Mouse (Mus musculus) stomach, embryonic 16.5 days (tissue): ENCODE measurements around the gene B9d2. TPM values are rescaled to one million over a fixed set of nuclear protein-coding genes. Genes with fewer than 3 reads are reported as not detected.

Experiments used
- ATAC-seq: fragments of 200-750 bp; cut with Nextera tagmentation; 2 replicates; pipeline ENCODE4 v1.8.0; 2017; ENCODE audit warnings: moderate number of reproducible peaks, moderate TSS enrichment; ENCODE audit not compliant: insufficient read depth, low FRiP score
- H3K27ac ChIP-seq: fragments of 300-500 bp; sonication (generic); 2 replicates; pipeline ENCODE4 v1.5.1; 2014; ENCODE audit warnings: low read length
- H3K27me3 ChIP-seq: fragments of 300-500 bp; sonication (generic); 2 replicates; pipeline ENCODE4 v1.6.1; 2014; ENCODE audit warnings: low read length, control low read depth, mixed read lengths; ENCODE audit not compliant: control insufficient read depth, insufficient read depth
- H3K36me3 ChIP-seq: fragments of 300-500 bp; sonication (generic); 2 replicates; pipeline ENCODE4 v1.6.1; 2014; ENCODE audit warnings: low read length; ENCODE audit not compliant: control insufficient read depth, insufficient read depth
- H3K4me1 ChIP-seq: fragments of 300-500 bp; sonication (generic); 2 replicates; pipeline ENCODE4 v1.6.1; 2014; ENCODE audit warnings: low read length, control low read depth, mixed read lengths; ENCODE audit not compliant: control insufficient read depth, insufficient read depth
- H3K4me2 ChIP-seq: fragments of 300-500 bp; sonication (generic); 2 replicates; pipeline ENCODE4 v1.6.1; 2014; ENCODE audit warnings: low read depth, low read length, mixed read lengths
- H3K4me3 ChIP-seq: fragments of 300-500 bp; sonication (generic); replicated peaks from 2 replicates; pipeline ENCODE4 v1.5.1; 2014; ENCODE audit warnings: mild to moderate bottlenecking, low read length
- H3K9ac ChIP-seq: fragments of 300-500 bp; sonication (generic); 2 replicates; pipeline ENCODE4 v1.6.1; 2014; ENCODE audit warnings: low read length
- H3K9me3 ChIP-seq: fragments of 300-500 bp; sonication (generic); replicated peaks from 2 replicates; pipeline ENCODE4 v1.6.1; 2016; ENCODE audit warnings: low read length, control low read depth; ENCODE audit not compliant: control insufficient read depth
- WGBS: fragments of 180-500 bp; shearing (Covaris S2); extraction: QIAGEN DNeasy Blood & Tissue Kit; methylation state at CpG from one replicate; pipeline ENCODE4 v1.1.7; 2014; 5-methylcytosine and 5-hydroxymethylcytosine counted together
- polyA plus RNA-seq: library from polyadenylated mRNA; unstranded; fragments of >200 nt; fragmentation: Nextera tagmentation; extraction: Ambion mirVana; gene quantifications from 2 replicates; pipeline ENCODE4 v1.2.1, GENCODE M21; 2015

The B9d2 gene
- polyA plus RNA-seq, 1 experiment from 2014 or later: 24.4 TPM

- Histone ChIP-seq H3K27ac (peak overlapping the region; percentile 92), H3K9ac (peak overlapping the region; percentile 75), H3K4me2 (peak overlapping the region; percentile 71), H3K36me3 (no peaks in the 10 kb centered on the region), H3K27me3 (peaks cover 7% of the 10 kb centered on the region; the same call in 1 of the 2 replicates), H3K4me3 (peak overlapping the region; percentile 65), H3K9me3 (no peaks in the 10 kb centered on the region), H3K4me1 (peaks cover 19% of the 10 kb centered on the region)
- ATAC-seq: no peak
- 6% methylated on average over 6 of the region's 6 CpGs for WGBS
These were observed 609 bp upstream of the B9d2 start for GRCm38 (mm10) chr7:25679971-25680370.

- Histone ChIP-seq H3K9me3 (no peaks in the 10 kb centered on the region), H3K4me2 (peak overlapping the region; percentile 71), H3K36me3 (no peaks in the 10 kb centered on the region), H3K9ac (no peak overlapping the region), H3K27me3 (no peaks in the 10 kb centered on the region), H3K27ac (no peak overlapping the region), H3K4me3 (peak overlapping the region; percentile 65), H3K4me1 (peaks cover 12% of the 10 kb centered on the region)
- 57% methylated on average over 15 of the region's 15 CpGs for WGBS
- no peak for ATAC-seq
These were observed 1.0 kb downstream of the B9d2 start for GRCm38 (mm10) chr7:25681341-25682231.

GRCm38 (mm10) chr7:25683474-25684180 lies 3.0 kb downstream of the B9d2 start:
- no peak overlapping the region for H3K4me2 ChIP-seq
- H3K4me1 ChIP-seq: peaks cover 21% of the 10 kb centered on the region
- H3K4me3 ChIP-seq: no peak overlapping the region
- H3K27ac ChIP-seq: no peak overlapping the region
- no peaks in the 10 kb centered on the region for H3K9me3 ChIP-seq
- no peak for ATAC-seq
- WGBS: 49% methylated on average over 7 of the region's 7 CpGs
- no peaks in the 10 kb centered on the region; the same call in 1 of the 2 replicates for H3K27me3 ChIP-seq
- H3K36me3 ChIP-seq: no peaks in the 10 kb centered on the region
- no peak overlapping the region; the same call in 1 of the 2 replicates for H3K9ac ChIP-seq

- H3K4me1 ChIP-seq: peaks cover 28% of the 10 kb centered on the region
- H3K4me3 ChIP-seq: no peak overlapping the region
These were observed 4.1 kb downstream of the B9d2 start for GRCm38 (mm10) chr7:25684659-25685058.

GRCm38 (mm10) chr7:25685926-25686470 lies 5.4 kb downstream of the B9d2 start:
- Histone ChIP-seq H3K4me3 (peak overlapping the region; percentile 54), H3K9ac (peak overlapping the region; percentile 83), H3K27me3 (no peaks in the 10 kb centered on the region; the same call in 1 of the 2 replicates), H3K4me2 (peak overlapping the region; percentile 98; the same call in 1 of the 2 replicates), H3K4me1 (peaks cover 21% of the 10 kb centered on the region), H3K9me3 (no peaks in the 10 kb centered on the region), H3K36me3 (no peaks in the 10 kb centered on the region), H3K27ac (no peak overlapping the region)
- 75% methylated on average over 21 of the region's 21 CpGs for WGBS
- ATAC-seq: no peak

More at GRCm38 (mm10) chr7:25684659-25685058, 4.1 kb downstream of the B9d2 start:
- no peak overlapping the region for H3K9ac ChIP-seq
- H3K27ac ChIP-seq: no peak overlapping the region
- no peaks in the 10 kb centered on the region for H3K36me3 ChIP-seq
- H3K9me3 ChIP-seq: no peaks in the 10 kb centered on the region
- no peaks in the 10 kb centered on the region; the same call in 1 of the 2 replicates for H3K27me3 ChIP-seq
- WGBS: 86% methylated on average over 6 of the region's 6 CpGs
- ATAC-seq: no peak
- H3K4me2 ChIP-seq: no peak overlapping the region

- Histone ChIP-seq H3K4me3 (peak within 1 kb of the TSS; percentile 54), H3K36me3 (no peaks in the 10 kb centered on the region), H3K9me3 (no peaks in the 10 kb centered on the region), H3K9ac (peak within 1 kb of the TSS; percentile 83), H3K4me1 (peaks cover 16% of the 10 kb centered on the region), H3K27ac (peak within 1 kb of the TSS; percentile 83), H3K4me2 (peak within 1 kb of the TSS; percentile 98), H3K27me3 (no peaks in the 10 kb centered on the region; the same call in 1 of the 2 replicates)
- peak; percentile 52 for ATAC-seq
- WGBS: under 1% methylated on average over 53 of the region's 69 CpGs
These were observed 6.3 kb downstream of the B9d2 start, which contains the start of gene Tgfb1 for GRCm38 (mm10) chr7:25686680-25687531. Gene Tgfb1 (plus strand): TSS chr7:25687002.

GRCm38 (mm10) chr7:25687811-25688401 lies 7.3 kb downstream of the B9d2 start:
- Histone ChIP-seq H3K27ac (peak overlapping the region; percentile 83; the same call in 1 of the 2 replicates), H3K4me3 (peak overlapping the region; percentile 54), H3K36me3 (0 out of 2 replicates have a peak, but pooled peaks cover under 1% of the 10 kb centered on the region)

More at GRCm38 (mm10) chr7:25687811-25688401, 7.3 kb downstream of the B9d2 start:
- H3K4me2 ChIP-seq: peak overlapping the region; percentile 98
- H3K9ac ChIP-seq: peak overlapping the region; percentile 83
- WGBS: under 1% methylated on average over 47 of the region's 47 CpGs
- H3K4me1 ChIP-seq: peaks cover 16% of the 10 kb centered on the region
- H3K9me3 ChIP-seq: no peaks in the 10 kb centered on the region
- no peak for ATAC-seq
- H3K27me3 ChIP-seq: no peaks in the 10 kb centered on the region; the same call in 1 of the 2 replicates
